Mouse (Mus musculus): Measurements from ENCODE around the gene Il11ra1. TPM values are rescaled to one million over a fixed set of nuclear protein-coding genes. Genes with fewer than 3 reads are reported as not detected.

Gene Il11ra1
- polyA plus RNA-seq, 1 experiment = 73.2 TPM

DNA sequence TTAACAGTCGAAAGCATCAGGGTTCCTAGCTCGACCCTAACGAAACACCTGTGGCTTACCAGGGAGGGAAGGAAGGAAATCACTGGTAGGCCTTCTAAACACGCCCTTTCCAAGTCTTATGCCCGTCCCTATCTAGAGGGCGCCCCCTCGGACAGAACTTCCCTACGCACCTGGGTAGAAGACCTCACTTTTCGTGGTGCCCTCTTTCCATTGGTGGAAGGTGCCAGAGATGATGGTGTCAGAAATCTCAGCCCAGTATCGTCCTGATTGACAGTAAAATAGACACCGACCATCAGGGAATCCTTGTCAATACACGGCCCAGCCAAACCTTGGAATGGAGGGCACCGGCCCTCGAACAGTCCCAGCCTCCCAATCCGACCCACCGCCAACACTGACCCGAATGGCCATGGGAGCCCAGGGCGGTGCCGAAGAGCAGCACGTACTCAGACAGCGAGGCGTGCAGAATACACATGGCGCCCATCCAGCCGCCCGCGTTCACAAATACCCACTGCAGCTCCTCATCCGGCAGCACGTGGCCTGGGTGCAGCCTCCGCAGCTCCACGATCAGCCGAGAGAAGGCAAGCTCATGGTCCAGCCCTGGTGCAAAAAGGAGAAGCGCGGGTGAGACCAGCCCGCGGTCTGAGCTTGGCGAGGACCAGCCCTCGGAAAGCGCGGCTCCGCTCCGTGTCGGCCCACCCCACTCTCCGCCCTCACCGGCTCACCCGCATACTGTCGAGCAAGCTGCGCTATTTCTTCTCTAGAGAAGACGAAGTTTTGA is 40.8 kb downstream of the Il11ra1 start:
- WGBS = under 1% methylated on average over 48 of the region's 48 CpGs
- TF ChIP-seq POLR2A (IDR thresholded peaks at IDR 0.05; ENCODE audit: control insufficient read depth, extremely low read depth, insufficient read depth, low read length, poor library complexity) = no peak
- no peak for TF ChIP-seq CTCF (IDR thresholded peaks at IDR 0.05; ENCODE audit: borderline replicate concordance, control insufficient read depth, extremely low read depth, insufficient read depth, low read length, poor library complexity)
- no peaks in the 10 kb centered on the region for H3K27me3 ChIP-seq (ENCODE audit: control insufficient read depth, insufficient read depth, low read length)
- peak; percentile 48 for DNase-seq
- peaks cover 11% of the 10 kb centered on the region for H3K4me1 ChIP-seq (replicated peaks; ENCODE audit: control insufficient read depth, insufficient read depth, low read length)
- no peaks in the 10 kb centered on the region for H3K36me3 ChIP-seq (ENCODE audit: control insufficient read depth, insufficient read depth, low read length)
- peak overlapping the region; percentile 88 for H3K4me3 ChIP-seq (ENCODE audit: control insufficient read depth, insufficient read depth, low read length)
- peak overlapping the region; percentile 30 for H3K27ac ChIP-seq (ENCODE audit: control insufficient read depth, insufficient read depth, low read length)

DNA sequence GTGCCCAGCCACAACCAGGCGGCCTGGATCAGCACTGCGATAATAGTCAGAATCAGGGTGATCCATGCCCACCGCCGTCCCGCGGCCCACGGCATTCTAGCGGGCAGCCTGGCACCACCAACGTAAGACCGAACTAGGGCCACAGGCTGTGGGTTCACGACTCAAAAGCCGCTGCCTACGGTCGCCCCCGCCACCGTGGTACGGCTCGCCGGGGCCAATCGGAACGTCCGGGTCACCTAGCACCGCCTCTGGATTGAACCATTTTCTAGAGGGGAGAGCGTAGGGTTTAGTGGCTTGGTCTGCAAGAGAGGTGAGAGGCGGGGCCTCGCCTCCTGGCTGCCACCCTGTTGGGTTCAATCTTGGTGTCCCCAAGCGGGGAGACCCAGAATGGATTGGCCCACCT is 41.4 kb downstream of the Il11ra1 start:
- H3K4me1 ChIP-seq (replicated peaks; ENCODE audit: control insufficient read depth, insufficient read depth, low read length) = peaks cover 11% of the 10 kb centered on the region
- peak; percentile 94 for DNase-seq
- no peaks in the 10 kb centered on the region for H3K36me3 ChIP-seq (ENCODE audit: control insufficient read depth, insufficient read depth, low read length)
- H3K27ac ChIP-seq (ENCODE audit: control insufficient read depth, insufficient read depth, low read length) = peak overlapping the region; percentile 30
- peak; percentile 68 for TF ChIP-seq POLR2A (IDR thresholded peaks at IDR 0.05; ENCODE audit: control insufficient read depth, extremely low read depth, insufficient read depth, low read length, poor library complexity)
- TF ChIP-seq CTCF (IDR thresholded peaks at IDR 0.05; ENCODE audit: borderline replicate concordance, control insufficient read depth, extremely low read depth, insufficient read depth, low read length, poor library complexity) = no peak; the same call in 1 of the 2 replicates
- no peaks in the 10 kb centered on the region for H3K27me3 ChIP-seq (ENCODE audit: control insufficient read depth, insufficient read depth, low read length)
- WGBS = under 1% methylated on average over 27 of the region's 27 CpGs
- H3K4me3 ChIP-seq (ENCODE audit: control insufficient read depth, insufficient read depth, low read length) = peak overlapping the region; percentile 88

DNA sequence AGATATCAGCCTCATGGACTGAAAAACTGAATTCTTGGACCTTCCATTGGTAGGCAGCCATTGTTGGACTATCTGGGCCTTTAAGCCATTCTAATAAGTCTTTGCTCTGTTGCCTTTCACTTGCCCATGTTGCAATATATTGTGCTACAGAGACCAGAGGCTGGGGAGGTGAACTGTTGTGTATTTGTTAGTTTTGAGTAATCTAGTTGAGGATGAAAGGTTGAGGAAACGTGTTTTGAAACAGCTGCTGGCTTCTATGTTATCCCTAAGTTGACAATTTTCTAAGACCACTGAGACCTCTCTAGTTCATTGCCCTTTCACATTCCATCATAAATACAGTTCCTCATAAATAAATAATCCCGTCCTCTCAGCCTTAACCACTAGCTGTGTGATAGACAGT is 44.3 kb downstream of the Il11ra1 start:
- WGBS = 87% methylated on average over 2 of the region's 2 CpGs
- H3K27ac ChIP-seq (ENCODE audit: control insufficient read depth, insufficient read depth, low read length) = no peak overlapping the region
- H3K36me3 ChIP-seq (ENCODE audit: control insufficient read depth, insufficient read depth, low read length) = no peaks in the 10 kb centered on the region

DNA sequence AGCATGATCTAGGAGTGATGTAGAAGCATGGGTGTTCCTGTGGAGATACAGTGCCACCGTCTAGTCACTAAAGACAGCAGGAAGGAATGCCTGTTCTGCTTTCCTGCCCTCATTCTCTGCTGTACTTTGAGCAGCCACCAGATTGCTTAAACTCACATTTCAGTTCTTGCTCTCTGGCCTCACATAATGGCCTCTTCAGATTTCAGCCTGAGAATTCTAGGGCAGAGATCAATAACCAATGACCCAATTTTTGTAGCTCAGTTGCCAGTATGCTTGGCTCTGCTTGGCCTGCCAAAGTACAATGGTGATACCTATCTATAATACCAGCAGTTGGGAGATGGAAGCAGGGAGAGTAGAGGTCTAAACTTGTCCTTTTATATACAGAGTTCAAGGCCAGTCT is 45.2 kb downstream of the Il11ra1 start:
- H3K27me3 ChIP-seq (ENCODE audit: control insufficient read depth, insufficient read depth, low read length) = no peaks in the 10 kb centered on the region
- H3K4me3 ChIP-seq (ENCODE audit: control insufficient read depth, insufficient read depth, low read length) = no peak overlapping the region
- WGBS = 100% methylated on average over 1 of the region's 1 CpGs
- no peak for TF ChIP-seq CTCF (IDR thresholded peaks at IDR 0.05; ENCODE audit: borderline replicate concordance, control insufficient read depth, extremely low read depth, insufficient read depth, low read length, poor library complexity)
- TF ChIP-seq POLR2A (IDR thresholded peaks at IDR 0.05; ENCODE audit: control insufficient read depth, extremely low read depth, insufficient read depth, low read length, poor library complexity) = no peak
- no peaks in the 10 kb centered on the region for H3K36me3 ChIP-seq (ENCODE audit: control insufficient read depth, insufficient read depth, low read length)
- peaks cover 7% of the 10 kb centered on the region for H3K4me1 ChIP-seq (replicated peaks; ENCODE audit: control insufficient read depth, insufficient read depth, low read length)
- DNase-seq = no peak
- H3K27ac ChIP-seq (ENCODE audit: control insufficient read depth, insufficient read depth, low read length) = no peak overlapping the region

More for the DNA sequence above, 44.3 kb downstream of the Il11ra1 start:
- Histone ChIP-seq H3K4me1 (replicated peaks; ENCODE audit: control insufficient read depth, insufficient read depth, low read length) (peaks cover 11% of the 10 kb centered on the region), H3K4me3 (ENCODE audit: control insufficient read depth, insufficient read depth, low read length) (no peak overlapping the region), H3K27me3 (ENCODE audit: control insufficient read depth, insufficient read depth, low read length) (no peaks in the 10 kb centered on the region)
- TF ChIP-seq CTCF (IDR thresholded peaks at IDR 0.05; ENCODE audit: borderline replicate concordance, control insufficient read depth, extremely low read depth, insufficient read depth, low read length, poor library complexity) (no peak), POLR2A (IDR thresholded peaks at IDR 0.05; ENCODE audit: control insufficient read depth, extremely low read depth, insufficient read depth, low read length, poor library complexity) (no peak)
- DNase-seq = no peak

DNA sequence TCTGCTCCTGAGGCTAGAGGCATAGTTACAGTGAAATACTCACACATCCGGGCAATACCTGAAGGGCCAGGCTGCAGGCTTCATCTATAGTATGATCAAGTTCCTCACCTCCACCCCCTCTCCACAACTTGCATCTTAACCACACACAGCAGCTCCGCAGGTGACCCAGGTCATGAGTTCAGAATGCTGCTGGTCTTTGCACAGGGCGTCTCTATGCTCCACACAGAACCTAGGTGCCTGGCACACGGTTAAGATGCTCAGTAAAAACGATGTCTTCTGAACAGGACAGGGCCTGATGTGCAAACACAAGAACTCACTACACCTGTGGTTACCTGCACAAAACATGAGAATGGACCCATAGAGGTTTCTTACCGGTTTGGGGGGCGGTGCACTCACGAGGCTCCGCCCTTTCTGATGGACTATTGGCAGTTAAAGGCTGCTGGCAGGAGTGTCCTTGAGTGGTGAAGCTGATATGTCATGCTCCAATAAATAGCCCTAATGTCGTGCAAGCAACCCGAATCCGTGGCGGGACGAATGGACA is 55.1 kb downstream of the Il11ra1 start, which contains the start of gene Galt:
Galt (plus strand) TSS at position 432 of the 541 bp plus-strand sequence.
- Histone ChIP-seq H3K4me1 (replicated peaks; ENCODE audit: control insufficient read depth, insufficient read depth, low read length) (peaks cover 11% of the 10 kb centered on the region), H3K36me3 (ENCODE audit: control insufficient read depth, insufficient read depth, low read length) (peaks cover 6% of the 10 kb centered on the region), H3K27ac (ENCODE audit: control insufficient read depth, insufficient read depth, low read length) (peak within 1 kb of the TSS; percentile 63), H3K4me3 (ENCODE audit: control insufficient read depth, insufficient read depth, low read length) (peak within 1 kb of the TSS; percentile 93), H3K27me3 (ENCODE audit: control insufficient read depth, insufficient read depth, low read length) (no peaks in the 10 kb centered on the region)
- DNase-seq = no peak
- no peak for TF ChIP-seq POLR2A (IDR thresholded peaks at IDR 0.05; ENCODE audit: control insufficient read depth, extremely low read depth, insufficient read depth, low read length, poor library complexity)
- no peak for TF ChIP-seq CTCF (IDR thresholded peaks at IDR 0.05; ENCODE audit: borderline replicate concordance, control insufficient read depth, extremely low read depth, insufficient read depth, low read length, poor library complexity)
- WGBS = 17% methylated on average over 14 of the region's 14 CpGs

DNA sequence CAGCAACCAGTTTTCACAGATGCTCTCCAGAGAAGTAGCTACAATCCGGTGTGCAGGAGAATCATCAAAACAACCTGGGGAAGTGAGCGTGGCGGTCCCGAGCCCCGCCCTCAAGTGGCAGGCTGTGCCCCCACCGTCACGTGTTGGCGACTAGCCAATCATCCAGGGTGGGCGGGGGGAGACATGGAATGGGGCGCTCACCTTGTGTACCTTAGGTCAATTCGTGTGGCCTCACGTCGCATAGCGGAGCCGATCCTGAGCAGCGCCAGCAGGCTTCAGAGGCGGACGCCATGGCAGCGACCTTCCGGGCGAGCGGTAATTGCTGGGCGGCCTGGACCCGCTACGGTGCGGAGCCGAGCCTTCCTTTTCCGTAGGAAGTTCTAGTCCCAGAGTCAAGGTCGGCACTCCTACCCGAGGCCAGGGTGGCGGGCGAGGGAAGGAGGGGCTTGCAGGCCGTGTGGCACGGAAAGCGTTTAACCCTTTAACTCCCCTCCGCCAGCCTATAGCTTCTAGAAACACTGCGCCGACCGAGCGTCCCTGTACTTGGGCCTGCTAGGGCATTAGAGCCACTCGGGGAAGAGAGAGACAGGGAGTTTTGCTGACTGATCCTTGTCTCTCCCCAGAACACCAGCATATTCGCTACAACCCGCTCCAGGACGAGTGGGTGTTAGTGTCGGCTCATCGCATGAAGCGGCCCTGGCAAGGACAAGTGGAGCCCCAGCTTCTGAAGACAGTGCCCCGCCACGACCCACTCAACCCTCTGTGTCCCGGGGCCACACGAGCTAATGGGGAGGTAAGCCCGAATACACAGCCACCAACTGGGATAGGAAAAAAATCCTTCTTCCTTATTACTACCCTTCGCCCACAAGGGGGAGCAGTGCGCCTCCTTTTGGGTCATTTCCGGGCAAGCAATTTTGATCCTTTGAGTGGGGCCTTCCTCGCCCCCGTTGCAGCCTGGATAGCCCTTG is 55.8 kb downstream of the Il11ra1 start, which contains the start of gene Sigmar1:
Sigmar1 (minus strand) TSS at position 820 of the 968 bp plus-strand sequence.
- peaks cover 18% of the 10 kb centered on the region for H3K4me1 ChIP-seq (replicated peaks; ENCODE audit: control insufficient read depth, insufficient read depth, low read length)
- WGBS = under 1% methylated on average over 57 of the region's 57 CpGs
- H3K27me3 ChIP-seq (ENCODE audit: control insufficient read depth, insufficient read depth, low read length) = no peaks in the 10 kb centered on the region
- peak within 1 kb of the TSS; percentile 63 for H3K27ac ChIP-seq (ENCODE audit: control insufficient read depth, insufficient read depth, low read length)
- H3K36me3 ChIP-seq (ENCODE audit: control insufficient read depth, insufficient read depth, low read length) = peaks cover 6% of the 10 kb centered on the region
- TF ChIP-seq CTCF (IDR thresholded peaks at IDR 0.05; ENCODE audit: borderline replicate concordance, control insufficient read depth, extremely low read depth, insufficient read depth, low read length, poor library complexity) = peak; percentile 51; the same call in 1 of the 2 replicates
- peak; percentile 86 for TF ChIP-seq POLR2A (IDR thresholded peaks at IDR 0.05; ENCODE audit: control insufficient read depth, extremely low read depth, insufficient read depth, low read length, poor library complexity)
- peak within 1 kb of the TSS; percentile 93 for H3K4me3 ChIP-seq (ENCODE audit: control insufficient read depth, insufficient read depth, low read length)
- DNase-seq = peak; percentile 96

Measured in thymus, adult 2 months (tissue).